23 mouse cellular contexts compared by ENCODE assay signal in genomic region chr6:50066172-50066571, GRCm38 (mm10). TPM values are rescaled to one million over a fixed set of nuclear protein-coding genes. Genes with fewer than 3 reads are reported as not detected.
DNase-seq lines count a peak whose midpoint lies in the region; TF ChIP-seq lines count a peak whose summit lies in the region.
"Had no signal": no experiment of that assay in that cellular context is flagged by ENCODE, and none has a peak within 500 bp of the region (broad histone marks: within the 10 kb centered on the region; RNA-seq: fewer than 3 reads in every experiment).

No protein-coding gene starts in this region.

- intact Hi-C loops in heart, postnatal 36 days (cut with DNase I), result no loop called here

- no peaks in the 10 kb centered on the region for H3K27me3 ChIP-seq in CH12.LX (replicated peaks)
- H3K27me3 ChIP-seq: embryonic facial prominence, embryonic 13.5 days; forebrain, embryonic 13.5 days; heart, embryonic 15.5 days had no signal

- no peaks in the 10 kb centered on the region for H3K36me3 ChIP-seq in CH12.LX (replicated peaks in 1 of 2; ENCODE audit: control insufficient read depth in 1 of 2, insufficient read depth in 1 of 2, low read length in 1 of 2)
- H3K36me3 ChIP-seq: embryonic facial prominence, embryonic 13.5 days; G1E; heart, embryonic 15.5 days; hindbrain, embryonic 10.5 days had no signal

- H3K27ac ChIP-seq in CH12.LX (ENCODE audit: insufficient read depth, low read depth), result no peak overlapping the region
- H3K27ac ChIP-seq: embryonic facial prominence, embryonic 13.5 days; forebrain, embryonic 13.5 days; heart, adult 2 months; heart, embryonic 15.5 days; hindbrain, embryonic 10.5 days; hindbrain, embryonic 14.5 days had no signal

- no peak overlapping the region for H3K4me3 ChIP-seq in CH12.LX (replicated peaks in 1 of 3; ENCODE audit: low read depth in 2 of 3, low read length in 2 of 3, poor library complexity in 1 of 3)
- H3K4me3 ChIP-seq: embryonic facial prominence, embryonic 13.5 days; forebrain, embryonic 13.5 days; heart, adult 2 months; heart, embryonic 15.5 days; hindbrain, embryonic 10.5 days had no signal

- in situ Hi-C loops in CH12.LX (cut with MboI; ENCODE audit: low pct_ligation_motif_present, low pct_unique_long_range_greater_than_20kb, low sequenced_read_pairs), result no loop called here

- TF ChIP-seq CTCF in CH12.LX (conservative IDR thresholded peaks at IDR 0.05 in 1 of 2, IDR thresholded peaks at IDR 0.05 in 1 of 2; ENCODE audit: low read depth in 2 of 2, low read length in 2 of 2), result peak in 1 of 2 experiments; percentile 66; a peak in 2 of 4 replicates

- DNase-seq in heart, adult 11 months, result peak; percentile 55
- DNase-seq in heart, postnatal 36 days, result no peak
- peak; percentile 4 for DNase-seq in lung, postnatal 36 days
- DNase-seq in lung, adult 18-20 months, result no peak
- no peak for DNase-seq in CH12.LX (ENCODE audit: extremely low read depth)
- peak; percentile 3 for DNase-seq in naive thymus-derived CD4-positive, alpha-beta T cell, adult 2 months (ENCODE audit: low read depth)
- DNase-seq in kidney, adult 8-10 months, result no peak
- no peak for DNase-seq in layer of hippocampus, postnatal 36 days
- DNase-seq: adrenal gland, postnatal 10 days; cerebellum, adult 11 months; cerebellum, adult 8-10 months; cerebellum, postnatal 14 days; gastrocnemius, postnatal 10 days; heart, adult 2 months; heart, postnatal 14 days; kidney, adult 11 months had no signal

- TF ChIP-seq RAD21 in CH12.LX (IDR thresholded peaks at IDR 0.05; ENCODE audit: low read depth, low read length), result peak; percentile 22

- TF ChIP-seq POLR2A in CH12.LX (IDR thresholded peaks at IDR 0.05; ENCODE audit: low read depth, low read length), result no peak

- no peaks in the 10 kb centered on the region for H3K4me1 ChIP-seq in CH12.LX (ENCODE audit: control insufficient read depth in 1 of 2, insufficient read depth in 2 of 2)
- H3K4me1 ChIP-seq: embryonic facial prominence, embryonic 13.5 days; forebrain, embryonic 13.5 days; heart, embryonic 15.5 days; hindbrain, embryonic 10.5 days had no signal

- no peak overlapping the region for H3K9ac ChIP-seq in CH12.LX (ENCODE audit: insufficient read depth, low read depth)
- H3K9ac ChIP-seq: embryonic facial prominence, embryonic 13.5 days; forebrain, embryonic 13.5 days; heart, embryonic 15.5 days; hindbrain, embryonic 14.5 days had no signal

- TF ChIP-seq EP300 in CH12.LX (IDR thresholded peaks at IDR 0.05; ENCODE audit: low read length), result no peak

- H3K9me3 ChIP-seq in CH12.LX (replicated peaks; ENCODE audit: low read length), result no peaks in the 10 kb centered on the region
- H3K9me3 ChIP-seq: embryonic facial prominence, embryonic 13.5 days; forebrain, embryonic 13.5 days; G1E; heart, embryonic 15.5 days; hindbrain, embryonic 10.5 days had no signal

- no peak overlapping the region for H3K4me2 ChIP-seq in CH12.LX (ENCODE audit: insufficient read depth, low read depth, poor library complexity, severe bottlenecking)
- H3K4me2 ChIP-seq: embryonic facial prominence, embryonic 13.5 days; forebrain, embryonic 13.5 days; heart, embryonic 11.5 days; heart, embryonic 15.5 days; hindbrain, embryonic 14.5 days had no signal

- dilution Hi-C loops in CH12.LX (cut with MboI; ENCODE audit: extremely low pct_ligation_motif_present, extremely low pct_unique_long_range_greater_than_20kb, low sequenced_read_pairs), result no loop called here

- H3K79me2 ChIP-seq in CH12.LX (replicated peaks; ENCODE audit: control insufficient read depth, extremely low read depth, insufficient read depth, poor library complexity, severe bottlenecking), result no peaks in the 10 kb centered on the region

TF ChIP-seq in CH12.LX, 34 proteins besides CTCF, POLR2A, EP300 and RAD21:
- TF ChIP-seq ZNF384 (IDR thresholded peaks at IDR 0.05; ENCODE audit: low read depth, low read length) (no peak), PAX5 (IDR thresholded peaks at IDR 0.05; ENCODE audit: low read length) (no peak), BHLHE40 (IDR thresholded peaks at IDR 0.05; ENCODE audit: low read depth, low read length) (0 out of 2 replicates have a peak, but pooled peaks have one; percentile 13), SMC3 (IDR thresholded peaks at IDR 0.05; ENCODE audit: low read depth, low read length) (peak; percentile 71), GABPA (IDR thresholded peaks at IDR 0.05; ENCODE audit: insufficient replicate concordance, low read depth, low read length) (no peak)

RNA-seq across cellular contexts. Expression of gene Mpp6, which starts 43.9 kb away (rescaled TPM):
- total RNA-seq in heart, postnatal 36 days (2021), result 10 to 100 TPM; 59.2 to 64.2 TPM
- total RNA-seq in CH12.LX (2012; rRNA removed), result 80.9 and 86.9 TPM in 2 replicates
- 104 and 110 TPM in 2 replicates for total RNA-seq in CH12.LX (2014; rRNA removed)
- 107 and 112 TPM in 2 replicates for polyA plus RNA-seq in CH12.LX (2012; ENCODE audit: insufficient read length, low read depth)
- total RNA-seq in layer of hippocampus, postnatal 36 days (2021), result 100 to 1,000 TPM; 111 to 114 TPM

Comparison
In these comparisons a context has a peak if more than half of its experiments do, and no peak if none do; other contexts are left out.
1. DNase-seq: peak in heart, adult 11 months (single experiment), lung, postnatal 36 days (single experiment) and naive thymus-derived CD4-positive, alpha-beta T cell, adult 2 months (single experiment); none in heart, postnatal 36 days (0 of 2), lung, adult 18-20 months (0 of 2), CH12.LX (single experiment), kidney, adult 8-10 months (0 of 2) and layer of hippocampus, postnatal 36 days (0 of 2).